Mouse (Mus musculus) olfactory bulb, adult 2 months (tissue): ENCODE measurements around the gene Serhl. TPM values are rescaled to one million over a fixed set of nuclear protein-coding genes. Genes with fewer than 3 reads are reported as not detected.
"Not testable (repeated sequence)": the region's sequence is repeated elsewhere in the genome, so short reads cannot be mapped to it uniquely, and the experiment has no call there.

Source experiments
- H3K27ac ChIP-seq: fragments of 200-500 bp; 2 replicates; pipeline ENCODE4 v1.5.1; 2012; ENCODE audit warnings: low read depth, low read length; ENCODE audit not compliant: insufficient read depth
- H3K4me1 ChIP-seq: fragments of 200-500 bp; 2 replicates; pipeline ENCODE4 v1.6.1; 2012; ENCODE audit warnings: low read length; ENCODE audit not compliant: control insufficient read depth, insufficient read depth
- H3K4me3 ChIP-seq: fragments of 200-500 bp; 2 replicates; pipeline ENCODE4 v1.5.1; 2012; ENCODE audit warnings: mild to moderate bottlenecking, low read depth, low read length, moderate library complexity; ENCODE audit not compliant: insufficient read depth
- CTCF ChIP-seq: fragments of 200-500 bp; IDR thresholded peaks from 2 replicates; pipeline ENCODE4 v1.5.1; 2012; ENCODE audit warnings: low read depth, mild to moderate bottlenecking, low read length, moderate library complexity; ENCODE audit not compliant: insufficient read depth
- POLR2A ChIP-seq: fragments of 200-500 bp; IDR thresholded peaks from 2 replicates; pipeline ENCODE4 v1.6.1; 2012; ENCODE audit warnings: mild to moderate bottlenecking, low read depth, low read length, moderate library complexity; ENCODE audit not compliant: insufficient read depth
- WGBS: fragments of 180-500 bp; shearing (Covaris S2); methylation state at CpG from one replicate; pipeline ENCODE4 v1.1.7; 2018; 5-methylcytosine and 5-hydroxymethylcytosine counted together
- polyA plus RNA-seq: library from polyadenylated mRNA; stranded (reverse); fragments of >200 nt; gene quantifications from 2 replicates; pipeline ENCODE4 v1.2.4, GENCODE M21; 2012; ENCODE audit warnings: low replicate concordance; ENCODE audit not compliant: missing spikeins, insufficient read depth, insufficient read length

The Serhl gene
- polyA plus RNA-seq, 1 experiment = not detected

DNA sequence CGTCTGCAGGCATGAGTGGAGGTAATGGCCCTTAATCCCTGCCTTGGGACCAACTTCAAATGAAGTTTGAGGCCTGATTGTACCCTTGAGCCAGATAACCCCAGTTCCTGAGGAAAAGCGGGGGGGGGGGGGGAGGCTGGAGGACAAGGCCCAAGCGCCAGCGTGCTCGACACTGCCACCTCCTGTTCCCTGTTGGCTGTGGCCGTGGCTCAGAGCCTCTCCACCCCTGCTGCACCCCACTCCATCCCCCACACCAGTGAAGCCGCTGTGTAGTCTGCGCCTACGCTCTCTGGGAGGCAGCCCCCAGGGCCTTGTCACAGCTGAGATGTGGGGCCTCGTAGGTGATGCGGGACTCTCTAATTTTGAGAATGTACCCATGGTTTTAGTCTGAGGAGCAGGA is 23.6 kb downstream of the Serhl start:
- Histone ChIP-seq H3K27ac (no peak overlapping the region), H3K4me1 (peaks cover 5% of the 10 kb centered on the region), H3K4me3 (no peak overlapping the region)
- TF ChIP-seq POLR2A (no peak), CTCF (peak; percentile 74)
- 8% methylated on average over 11 of the region's 11 CpGs for WGBS

DNA sequence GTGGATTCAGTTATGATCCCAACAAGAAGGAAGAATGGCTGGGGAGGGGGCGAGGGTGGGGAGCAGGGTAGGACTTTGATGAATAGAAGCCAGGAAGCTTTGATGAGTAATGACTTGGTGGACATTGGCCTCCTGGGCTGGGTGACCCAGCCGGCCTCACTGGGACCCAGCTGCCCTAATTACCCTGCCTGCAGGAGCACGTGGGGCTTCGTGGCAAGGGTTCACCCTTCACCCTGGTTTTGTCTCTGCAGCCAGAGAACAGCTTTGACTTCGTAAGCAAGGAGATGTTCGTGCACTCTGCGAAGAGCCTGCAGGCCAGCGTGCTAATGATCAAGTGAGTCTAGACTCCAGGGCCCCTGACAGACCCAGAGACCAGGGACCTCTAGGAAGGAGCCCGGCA is 24.8 kb downstream of the Serhl start:
- Histone ChIP-seq H3K4me3 (no peak overlapping the region), H3K27ac (no peak overlapping the region), H3K4me1 (peaks cover 11% of the 10 kb centered on the region)
- TF ChIP-seq CTCF (no peak), POLR2A (no peak)
- WGBS = 78% methylated on average over 9 of the region's 9 CpGs

DNA sequence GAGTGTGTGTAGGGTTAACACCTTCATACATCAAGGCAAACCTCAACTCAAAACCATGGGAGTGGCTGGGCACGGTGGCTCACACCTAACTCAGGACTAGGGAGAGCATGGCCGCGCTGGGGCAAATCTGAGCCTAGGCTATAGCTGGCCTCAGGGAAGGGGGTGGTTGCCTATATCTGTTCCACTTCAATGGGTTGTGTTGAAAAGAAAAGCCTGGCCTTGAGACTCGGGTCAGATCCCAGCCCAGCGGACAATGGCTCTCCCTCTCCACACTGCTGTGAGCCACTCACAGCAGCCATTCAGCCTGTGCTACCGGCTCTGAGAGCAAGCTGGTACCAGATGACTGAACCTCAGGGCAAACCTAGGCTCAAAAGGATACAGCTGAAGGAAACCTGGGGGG is 25.8 kb downstream of the Serhl start:
- WGBS = 57% methylated on average over 6 of the region's 6 CpGs
- peaks cover 11% of the 10 kb centered on the region for H3K4me1 ChIP-seq
- H3K4me3 ChIP-seq = no peak overlapping the region
- H3K27ac ChIP-seq = no peak overlapping the region
- TF ChIP-seq CTCF (no peak), POLR2A (no peak)

- no peak overlapping the region for H3K27ac ChIP-seq
- 42% methylated on average over 7 of the region's 7 CpGs for WGBS
These were observed 29.1 kb downstream of the Serhl start for GRCm38 (mm10) chr15:83118360-83118759.

DNA sequence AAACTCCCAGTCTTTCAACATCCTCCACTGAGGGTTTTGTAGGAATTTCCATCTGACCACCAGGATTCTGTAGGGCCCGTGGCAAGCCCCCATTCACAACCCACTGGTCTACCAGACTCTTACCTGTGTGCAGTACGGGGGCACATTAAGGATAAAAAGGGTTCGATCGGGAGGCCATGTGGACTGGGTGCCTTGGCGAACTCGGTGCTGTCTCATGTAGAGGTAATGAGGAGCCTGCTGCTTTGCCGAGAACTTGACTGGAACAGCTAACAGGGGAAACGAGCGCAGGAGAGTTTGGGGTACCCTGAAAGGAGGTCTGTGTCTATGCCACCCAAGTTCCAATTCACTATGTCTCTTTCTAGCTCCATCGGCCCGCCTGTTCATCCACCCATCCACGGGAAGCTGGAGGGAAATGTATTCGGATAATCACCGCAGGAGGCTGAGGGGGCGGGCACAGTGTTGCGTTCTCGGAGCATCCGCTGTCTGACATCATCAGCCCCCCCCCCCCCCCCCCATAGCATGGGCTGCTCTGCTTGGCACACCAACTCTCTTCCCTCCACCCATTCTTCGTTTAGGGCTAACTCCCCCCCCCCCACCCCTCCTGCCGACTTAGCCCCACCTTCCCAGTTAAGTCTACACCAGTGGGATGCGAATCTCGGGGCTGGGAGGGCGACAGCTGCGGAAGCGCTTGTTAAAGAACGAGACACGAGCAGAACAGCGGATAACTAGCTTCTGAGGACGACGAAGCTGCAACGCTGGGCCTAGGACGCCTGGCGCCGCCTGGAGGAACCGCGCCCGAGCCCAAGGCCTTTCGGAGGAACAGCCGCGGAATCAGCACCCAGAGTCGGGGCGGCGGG is 32.6 kb downstream of the Serhl start:
- H3K4me1 ChIP-seq = peaks cover 14% of the 10 kb centered on the region
- H3K27ac ChIP-seq = peak overlapping the region; percentile 57
- 2% methylated on average over 42 of the region's 43 CpGs for WGBS
- TF ChIP-seq CTCF (no peak), POLR2A (no peak)
- H3K4me3 ChIP-seq = peak overlapping the region; percentile 91

More at GRCm38 (mm10) chr15:83118360-83118759, 29.1 kb downstream of the Serhl start:
- H3K4me3 ChIP-seq = no peak overlapping the region
- TF ChIP-seq POLR2A (no peak), CTCF (no peak)
- peaks cover 14% of the 10 kb centered on the region for H3K4me1 ChIP-seq

DNA sequence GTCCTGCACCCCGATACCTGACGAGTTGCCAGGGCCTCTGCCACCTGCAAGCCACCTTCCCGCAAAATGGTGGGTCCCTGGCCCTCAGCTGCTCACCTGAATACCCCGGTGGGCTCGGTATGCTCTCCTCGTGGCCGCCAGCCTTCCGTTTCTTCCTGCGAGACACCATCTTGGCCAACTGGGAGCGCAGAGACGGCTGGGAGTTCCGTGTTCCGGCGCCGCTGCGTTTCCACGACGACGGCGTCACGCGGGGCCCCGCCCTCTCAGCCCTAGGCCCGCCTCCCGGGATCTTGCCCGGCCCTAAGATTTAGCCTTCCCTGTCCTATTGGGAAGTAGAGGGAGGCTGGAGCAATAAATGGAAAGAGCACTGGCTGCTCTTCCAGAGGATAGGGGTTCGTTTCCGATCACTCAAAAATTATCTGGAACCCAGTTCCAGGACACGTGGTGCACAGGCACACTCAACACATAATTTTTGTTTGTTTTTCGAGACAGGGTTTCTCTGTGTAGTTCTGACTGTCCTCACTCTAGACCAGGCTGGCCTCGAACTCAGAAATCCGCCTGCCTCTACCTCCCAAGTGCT is 33.4 kb downstream of the Serhl start, which contains the start of gene Rrp7a:
Gene Rrp7a, minus strand, starts transcription at position 236 of the 580 bp plus-strand sequence.
- peak within 1 kb of the TSS; percentile 57 for H3K27ac ChIP-seq
- peak within 1 kb of the TSS; percentile 91 for H3K4me3 ChIP-seq
- peaks cover 14% of the 10 kb centered on the region for H3K4me1 ChIP-seq
- TF ChIP-seq POLR2A = peak; percentile 31; the same call in 1 of the 2 replicates
- TF ChIP-seq CTCF = no peak
- 5% methylated on average over 32 of the region's 32 CpGs for WGBS

- no peak for TF ChIP-seq CTCF
- no peak for TF ChIP-seq POLR2A
- WGBS = 69% methylated on average over 5 of the region's 5 CpGs
- peaks cover 7% of the 10 kb centered on the region for H3K4me1 ChIP-seq
These were observed 35.3 kb downstream of the Serhl start for GRCm38 (mm10) chr15:83124625-83125024.

GRCm38 (mm10) chr15:83126582-83126981 is 37.3 kb downstream of the Serhl start:
- 80% methylated on average over 9 of the region's 9 CpGs for WGBS
- no peak for TF ChIP-seq CTCF
- no peak overlapping the region for H3K27ac ChIP-seq
- H3K4me3 ChIP-seq = no peak overlapping the region
- peaks cover 2% of the 10 kb centered on the region for H3K4me1 ChIP-seq

More at GRCm38 (mm10) chr15:83124625-83125024, 35.3 kb downstream of the Serhl start:
- H3K4me3 ChIP-seq = no peak overlapping the region
- no peak overlapping the region for H3K27ac ChIP-seq

DNA sequence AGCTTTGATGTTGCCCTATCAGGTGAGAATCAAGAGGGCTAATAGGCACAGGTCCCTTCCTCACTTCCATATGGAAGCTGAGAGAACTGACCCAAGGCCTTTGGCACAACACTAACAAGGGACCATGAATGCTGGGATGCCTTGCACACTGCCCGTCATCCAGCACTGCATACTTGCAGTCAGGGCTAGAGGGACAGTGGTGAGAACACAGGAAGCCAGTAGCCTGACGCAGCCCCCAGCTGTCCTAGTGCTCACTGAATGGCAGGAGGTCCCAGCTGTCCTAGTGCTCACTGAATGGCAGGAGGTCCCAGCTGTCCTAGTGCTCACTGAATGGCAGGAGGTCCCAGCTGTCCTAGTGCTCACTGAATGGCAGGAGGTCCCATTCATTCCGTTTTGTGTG is 37.7 kb downstream of the Serhl start:
- 50% methylated on average over 3 of the region's 3 CpGs for WGBS
- not testable (repeated sequence) for H3K4me3 ChIP-seq, H3K27ac ChIP-seq, H3K4me1 ChIP-seq
